ENCODE assay signal across 8 mouse cellular contexts in genomic region chr3:87525043-87525836, GRCm38 (mm10). TPM values are rescaled to one million over a fixed set of nuclear protein-coding genes. Genes with fewer than 3 reads are reported as not detected.
DNase-seq lines count a peak whose midpoint lies in the region; ATAC-seq lines count a peak whose summit lies in the region.

TSS of gene Etv3 (plus strand) at chr3:87525407.

- peaks cover 21% of the 10 kb centered on the region for H3K4me1 ChIP-seq in hindbrain, embryonic 13.5 days (replicated peaks)

- H3K4me2 ChIP-seq in hindbrain, embryonic 13.5 days: peak within 1 kb of the TSS; percentile 93

- peak; percentile 92 for DNase-seq in T-cell, adult 2 months (ENCODE audit: low spot score)
- peak; percentile 93 to 96 for DNase-seq in cerebellum, postnatal 25 days
- peak; percentile 76 to 85 for DNase-seq in frontal cortex, postnatal 25 days (ENCODE audit: low spot score in 2 of 2)
- peak; percentile 83 to 89 for DNase-seq in layer of hippocampus, postnatal 25 days (ENCODE audit: extremely low spot score in 1 of 2, low spot score in 1 of 2)
- peak; percentile 92 for DNase-seq in lung, postnatal 14 days
- peak; percentile 76 for DNase-seq in retina, adult 2 months (ENCODE audit: low read depth, low spot score)
- peak; percentile 92 for DNase-seq in thymus, postnatal 25 days

- peak; percentile 99 for ATAC-seq in hindbrain, embryonic 13.5 days (ENCODE audit: low FRiP score)

- peak within 1 kb of the TSS; percentile 97 for H3K4me3 ChIP-seq in hindbrain, embryonic 13.5 days

- peak within 1 kb of the TSS; percentile 100 for H3K9ac ChIP-seq in hindbrain, embryonic 13.5 days

- H3K27me3 ChIP-seq in hindbrain, embryonic 13.5 days: peaks cover 4% of the 10 kb centered on the region; the same call in 1 of the 2 replicates

- H3K9me3 ChIP-seq in hindbrain, embryonic 13.5 days: no peaks in the 10 kb centered on the region

- H3K36me3 ChIP-seq in hindbrain, embryonic 13.5 days: peaks cover 30% of the 10 kb centered on the region

- WGBS in hindbrain, embryonic 13.5 days: 5% methylated on average over 61 of the region's 64 CpGs

- H3K27ac ChIP-seq in hindbrain, embryonic 13.5 days: peak within 1 kb of the TSS; percentile 81

RNA-seq across cellular contexts. Expression of gene Etv3, which starts in this region (rescaled TPM):
- 10.1 and 10.9 TPM in 2 replicates for polyA plus RNA-seq in hindbrain, embryonic 13.5 days (2015; fragmentation: Nextera tagmentation; extraction: Ambion mirVana)
- total RNA-seq in layer of hippocampus, postnatal 25 days (2021): 10 to 100 TPM; 20.2 to 21.6 TPM

Comparison
In these comparisons a context has a peak if more than half of its experiments do, and no peak if none do; other contexts are left out.
1. Peak in every context shown above with its lines: DNase-seq, ATAC-seq, H3K4me3 ChIP-seq and H3K27ac ChIP-seq.